Mouse (Mus musculus) CD4-positive, CD25-positive, alpha-beta regulatory T cell, adult 4 months (primary cell): ENCODE data around the gene Cs. TPM values are rescaled to one million over a fixed set of nuclear protein-coding genes. Genes with fewer than 3 reads are reported as not detected.
A peak's percentile ranks its signal among the peaks of the same experiment; 100 is the strongest.

ENCODE experiments used
- ATAC-seq: one replicate; pipeline ENCODE4 v1.8.0; 2017
- polyA plus RNA-seq, 2 experiments: library from polyadenylated mRNA; unstranded; fragments of 100-300 nt; shearing (Covaris generic); gene quantifications; one replicate each; pipeline ENCODE4 v1.2.1; 2017

The Cs gene
- polyA plus RNA-seq, 2 experiments from 2014 or later, result 124 to 182 TPM

GRCm38 (mm10) chr10:128335582-128335981 lies 2.0 kb upstream of the Cs start:
- peak; percentile 29 for ATAC-seq

GRCm38 (mm10) chr10:128336195-128336594 lies 1.3 kb upstream of the Cs start:
- no peak for ATAC-seq

GRCm38 (mm10) chr10:128336597-128336996 lies 937 bp upstream of the Cs start:
- no peak for ATAC-seq

GRCm38 (mm10) chr10:128338415-128338814 lies 881 bp downstream of the Cs start:
- ATAC-seq, result no peak

- no peak for ATAC-seq
Measured at GRCm38 (mm10) chr10:128338948-128339347, 1.4 kb downstream of the Cs start.

GRCm38 (mm10) chr10:128340257-128340656 lies 2.7 kb downstream of the Cs start:
- ATAC-seq, result no peak

- no peak for ATAC-seq
Measured at GRCm38 (mm10) chr10:128343436-128343835, 5.9 kb downstream of the Cs start.

- ATAC-seq, result peak; percentile 97
Measured at GRCm38 (mm10) chr10:128344568-128345275, 7.2 kb downstream of the Cs start.

- no peak for ATAC-seq
Measured at GRCm38 (mm10) chr10:128347541-128347940, 10.0 kb downstream of the Cs start.

GRCm38 (mm10) chr10:128358796-128359195 lies 21.3 kb downstream of the Cs start:
- ATAC-seq, result no peak

GRCm38 (mm10) chr10:128359226-128359625 lies 21.7 kb downstream of the Cs start:
- no peak for ATAC-seq

- ATAC-seq, result no peak
Measured at GRCm38 (mm10) chr10:128361836-128362235, 24.3 kb downstream of the Cs start.

GRCm38 (mm10) chr10:128362568-128362967 lies 25.0 kb downstream of the Cs start:
- no peak for ATAC-seq

GRCm38 (mm10) chr10:128367899-128368401 lies 30.4 kb downstream of the Cs start:
- no peak for ATAC-seq

- peak; percentile 85 for ATAC-seq
Measured at GRCm38 (mm10) chr10:128368402-128369217, 31.1 kb downstream of the Cs start, which contains the start of gene Coq10a. TSS of gene Coq10a (minus strand) at chr10:128368997.

- peak; percentile 3 for ATAC-seq
Measured at GRCm38 (mm10) chr10:128369218-128369543, 31.6 kb downstream of the Cs start.

GRCm38 (mm10) chr10:128369599-128369998 lies 32.1 kb downstream of the Cs start:
- ATAC-seq, result no peak

GRCm38 (mm10) chr10:128370021-128370420 lies 32.5 kb downstream of the Cs start:
- ATAC-seq, result no peak

- ATAC-seq, result no peak
Measured at GRCm38 (mm10) chr10:128370601-128371000, 33.1 kb downstream of the Cs start.

GRCm38 (mm10) chr10:128372142-128372541 lies 34.6 kb downstream of the Cs start:
- ATAC-seq, result no peak

- no peak for ATAC-seq
Measured at GRCm38 (mm10) chr10:128372989-128373748, 35.6 kb downstream of the Cs start.

GRCm38 (mm10) chr10:128374393-128374792 lies 36.9 kb downstream of the Cs start:
- ATAC-seq, result no peak

GRCm38 (mm10) chr10:128376099-128376454 lies 38.5 kb downstream of the Cs start:
- no peak for ATAC-seq
